In genomic region chr15:103295851-103296250, GRCm38 (mm10) we compare ENCODE assay signal across 8 mouse cellular contexts. TPM values are rescaled to one million over a fixed set of nuclear protein-coding genes. Genes with fewer than 3 reads are reported as not detected.
DNase-seq lines count a peak whose midpoint lies in the region; ATAC-seq and TF ChIP-seq lines count a peak whose summit lies in the region.
"Had no signal": no experiment of that assay in that cellular context is flagged by ENCODE, and none has a peak within 500 bp of the region (broad histone marks: within the 10 kb centered on the region; RNA-seq: fewer than 3 reads in every experiment).

No protein-coding gene starts in this region.

- H3K27me3 ChIP-seq in stomach, embryonic 14.5 days (ENCODE audit: control insufficient read depth, insufficient read depth, low read length): no peaks in the 10 kb centered on the region
- no peaks in the 10 kb centered on the region for H3K27me3 ChIP-seq in stomach, postnatal 0 days (ENCODE audit: control insufficient read depth, insufficient read depth, low read length)
- no peaks in the 10 kb centered on the region for H3K27me3 ChIP-seq in embryonic facial prominence, embryonic 12.5 days
- H3K27me3 ChIP-seq in limb, embryonic 10.5 days (ENCODE audit: low read depth, poor library complexity, severe bottlenecking): no peaks in the 10 kb centered on the region
- no peaks in the 10 kb centered on the region for H3K27me3 ChIP-seq in neural tube, embryonic 15.5 days (replicated peaks)

- WGBS in stomach, embryonic 14.5 days: 16% methylated on average over 5 of the region's 5 CpGs
- WGBS in stomach, postnatal 0 days: 27% methylated on average over 5 of the region's 5 CpGs
- WGBS in embryonic facial prominence, embryonic 12.5 days: 1% methylated on average over 5 of the region's 5 CpGs
- WGBS in limb, embryonic 10.5 days: 0% methylated on average over 5 of the region's 5 CpGs
- 12% methylated on average over 5 of the region's 5 CpGs for WGBS in neural tube, embryonic 15.5 days

- no peak for TF ChIP-seq EP300 in stomach, postnatal 0 days (optimal IDR thresholded peaks at IDR 0.05)

- H3K27ac ChIP-seq in stomach, embryonic 14.5 days (ENCODE audit: low read length): 0 out of 2 replicates have a peak overlapping the region, but pooled peaks have one; percentile 1
- no peak overlapping the region for H3K27ac ChIP-seq in stomach, postnatal 0 days (replicated peaks)
- H3K27ac ChIP-seq in embryonic facial prominence, embryonic 12.5 days: peak overlapping the region; percentile 85
- H3K27ac ChIP-seq in limb, embryonic 10.5 days: peak overlapping the region; percentile 94
- H3K27ac ChIP-seq in neural tube, embryonic 15.5 days (replicated peaks): peak overlapping the region; percentile 99

- H3K9ac ChIP-seq in stomach, embryonic 14.5 days (replicated peaks; ENCODE audit: low read depth, low read length): no peak overlapping the region
- no peak overlapping the region for H3K9ac ChIP-seq in stomach, postnatal 0 days (ENCODE audit: low read length)
- no peak overlapping the region for H3K9ac ChIP-seq in embryonic facial prominence, embryonic 12.5 days
- H3K9ac ChIP-seq in neural tube, embryonic 15.5 days (replicated peaks): no peak overlapping the region

- peaks cover 49% of the 10 kb centered on the region for H3K36me3 ChIP-seq in stomach, embryonic 14.5 days (ENCODE audit: control insufficient read depth, insufficient read depth, low read length)
- peaks cover 9% of the 10 kb centered on the region for H3K36me3 ChIP-seq in stomach, postnatal 0 days (ENCODE audit: control insufficient read depth, insufficient read depth, low read length)
- peaks cover 36% of the 10 kb centered on the region for H3K36me3 ChIP-seq in embryonic facial prominence, embryonic 12.5 days
- peaks cover 60% of the 10 kb centered on the region for H3K36me3 ChIP-seq in limb, embryonic 10.5 days
- peaks cover 24% of the 10 kb centered on the region for H3K36me3 ChIP-seq in neural tube, embryonic 15.5 days

- no peak for ATAC-seq in stomach, embryonic 14.5 days (ENCODE audit: insufficient number of reproducible peaks, insufficient read depth, low FRiP score, low read depth)
- no peak for ATAC-seq in stomach, postnatal 0 days (ENCODE audit: low FRiP score, low TSS enrichment)
- ATAC-seq in embryonic facial prominence, embryonic 12.5 days (ENCODE audit: insufficient number of reproducible peaks, insufficient read depth, low FRiP score, low TSS enrichment): no peak
- no peak for ATAC-seq in neural tube, embryonic 15.5 days (ENCODE audit: low FRiP score)

- TF ChIP-seq CTCF in stomach, postnatal 0 days (IDR thresholded peaks at IDR 0.05; ENCODE audit: low read depth): no peak

- H3K4me2 ChIP-seq in stomach, embryonic 14.5 days (replicated peaks; ENCODE audit: low read depth, low read length): no peak overlapping the region
- H3K4me2 ChIP-seq in stomach, postnatal 0 days (replicated peaks; ENCODE audit: low read depth): no peak overlapping the region
- H3K4me2 ChIP-seq in embryonic facial prominence, embryonic 12.5 days (replicated peaks): 0 out of 2 replicates have a peak overlapping the region, but pooled peaks have one; percentile 2
- H3K4me2 ChIP-seq in neural tube, embryonic 15.5 days: no peak overlapping the region

- peaks cover 26% of the 10 kb centered on the region for H3K4me1 ChIP-seq in stomach, embryonic 14.5 days (ENCODE audit: control insufficient read depth, insufficient read depth, low read length)
- H3K4me1 ChIP-seq in stomach, postnatal 0 days (replicated peaks; ENCODE audit: control insufficient read depth, insufficient read depth): peaks cover 3% of the 10 kb centered on the region; the same call in 1 of the 2 replicates
- H3K4me1 ChIP-seq in embryonic facial prominence, embryonic 12.5 days: peaks cover 57% of the 10 kb centered on the region
- peaks cover 70% of the 10 kb centered on the region for H3K4me1 ChIP-seq in limb, embryonic 10.5 days
- H3K4me1 ChIP-seq in neural tube, embryonic 15.5 days: peaks cover 62% of the 10 kb centered on the region

- no peak for DNase-seq in stomach, postnatal 0 days (ENCODE audit: low spot score)
- peak; percentile 72 for DNase-seq in limb, embryonic 10.5 days (ENCODE audit: low spot score)
- DNase-seq in gastrocnemius, postnatal 25 days: no peak
- no peak for DNase-seq in frontal cortex, postnatal 14 days (ENCODE audit: low spot score in 2 of 2)
- DNase-seq: cerebellum, adult 11 months had no signal

- H3K4me3 ChIP-seq in stomach, embryonic 14.5 days (ENCODE audit: low read depth, low read length): no peak overlapping the region
- H3K4me3 ChIP-seq in stomach, postnatal 0 days (ENCODE audit: low read depth, low read length): no peak overlapping the region
- no peak overlapping the region for H3K4me3 ChIP-seq in embryonic facial prominence, embryonic 12.5 days
- H3K4me3 ChIP-seq in limb, embryonic 10.5 days: peak overlapping the region; percentile 26
- no peak overlapping the region for H3K4me3 ChIP-seq in neural tube, embryonic 15.5 days (replicated peaks)

- no peaks in the 10 kb centered on the region for H3K9me3 ChIP-seq in stomach, embryonic 14.5 days (ENCODE audit: control insufficient read depth, low read depth, low read length)
- no peaks in the 10 kb centered on the region for H3K9me3 ChIP-seq in stomach, postnatal 0 days (ENCODE audit: control insufficient read depth, low read length)
- peaks cover 3% of the 10 kb centered on the region; the same call in 1 of the 2 replicates for H3K9me3 ChIP-seq in embryonic facial prominence, embryonic 12.5 days
- H3K9me3 ChIP-seq in limb, embryonic 10.5 days (replicated peaks): no peaks in the 10 kb centered on the region
- no peaks in the 10 kb centered on the region for H3K9me3 ChIP-seq in neural tube, embryonic 15.5 days (replicated peaks)

RNA-seq across cellular contexts. Expression of gene Gpr84, which starts 14.6 kb away (rescaled TPM):
- polyA plus RNA-seq in stomach, embryonic 14.5 days (2014; fragmentation: Nextera tagmentation; extraction: Ambion mirVana): 0.24 and 0.46 TPM in 2 replicates
- 0.30 and 0.46 TPM in 2 replicates for polyA plus RNA-seq in stomach, postnatal 0 days (2015; fragmentation: Nextera tagmentation; extraction: Ambion mirVana)
- polyA plus RNA-seq in embryonic facial prominence, embryonic 12.5 days (2016; fragmentation: Nextera tagmentation; extraction: Ambion mirVana): 0.47 and 0.67 TPM in 2 replicates
- polyA plus RNA-seq in limb, embryonic 10.5 days (2016; fragmentation: Nextera tagmentation; extraction: Ambion mirVana): 0.28 and 0.30 TPM in 2 replicates
- 0.33 and 0.60 TPM in 2 replicates for polyA plus RNA-seq in neural tube, embryonic 15.5 days (2015; fragmentation: Nextera tagmentation; extraction: Ambion mirVana)
- total RNA-seq in gastrocnemius, postnatal 25 days (2021): not detected

RNA-seq across cellular contexts. Expression of gene Copz1, which starts 23.3 kb away (rescaled TPM):
- 281 and 289 TPM in 2 replicates for polyA plus RNA-seq in stomach, embryonic 14.5 days (2014; fragmentation: Nextera tagmentation; extraction: Ambion mirVana)
- 159 and 168 TPM in 2 replicates for polyA plus RNA-seq in stomach, postnatal 0 days (2015; fragmentation: Nextera tagmentation; extraction: Ambion mirVana)
- polyA plus RNA-seq in embryonic facial prominence, embryonic 12.5 days (2016; fragmentation: Nextera tagmentation; extraction: Ambion mirVana): 257 and 268 TPM in 2 replicates
- polyA plus RNA-seq in limb, embryonic 10.5 days (2016; fragmentation: Nextera tagmentation; extraction: Ambion mirVana): 305 and 309 TPM in 2 replicates
- polyA plus RNA-seq in neural tube, embryonic 15.5 days (2015; fragmentation: Nextera tagmentation; extraction: Ambion mirVana): 190 and 207 TPM in 2 replicates
- total RNA-seq in gastrocnemius, postnatal 25 days (2021): 10 to 100 TPM; 31.4 to 32.3 TPM

RNA-seq across cellular contexts. Expression of gene Nfe2, which starts 37.6 kb away (rescaled TPM):
- polyA plus RNA-seq in stomach, embryonic 14.5 days (2014; fragmentation: Nextera tagmentation; extraction: Ambion mirVana): 1.9 and 2.0 TPM in 2 replicates
- 0.50 and 0.70 TPM in 2 replicates for polyA plus RNA-seq in stomach, postnatal 0 days (2015; fragmentation: Nextera tagmentation; extraction: Ambion mirVana)
- polyA plus RNA-seq in embryonic facial prominence, embryonic 12.5 days (2016; fragmentation: Nextera tagmentation; extraction: Ambion mirVana): 4.9 and 5.2 TPM in 2 replicates
- polyA plus RNA-seq in limb, embryonic 10.5 days (2016; fragmentation: Nextera tagmentation; extraction: Ambion mirVana): 5.9 and 6.1 TPM in 2 replicates
- polyA plus RNA-seq in neural tube, embryonic 15.5 days (2015; fragmentation: Nextera tagmentation; extraction: Ambion mirVana): 0.99 and 4.6 TPM in 2 replicates
- total RNA-seq in gastrocnemius, postnatal 25 days (2021): not detected

RNA-seq across cellular contexts. Expression of gene Zfp385a, which starts 44.0 kb away (rescaled TPM):
- polyA plus RNA-seq in stomach, embryonic 14.5 days (2014; fragmentation: Nextera tagmentation; extraction: Ambion mirVana): 11.1 and 11.7 TPM in 2 replicates
- polyA plus RNA-seq in stomach, postnatal 0 days (2015; fragmentation: Nextera tagmentation; extraction: Ambion mirVana): 6.0 and 7.4 TPM in 2 replicates
- polyA plus RNA-seq in embryonic facial prominence, embryonic 12.5 days (2016; fragmentation: Nextera tagmentation; extraction: Ambion mirVana): 12.6 and 14.5 TPM in 2 replicates
- polyA plus RNA-seq in limb, embryonic 10.5 days (2016; fragmentation: Nextera tagmentation; extraction: Ambion mirVana): 22.1 and 22.8 TPM in 2 replicates
- 18.6 and 19.9 TPM in 2 replicates for polyA plus RNA-seq in neural tube, embryonic 15.5 days (2015; fragmentation: Nextera tagmentation; extraction: Ambion mirVana)
- 10 to 100 TPM; 17.0 to 77.5 TPM for total RNA-seq in gastrocnemius, postnatal 25 days (2021)

RNA-seq across cellular contexts. Expression of gene Hnrnpa1, which starts 55.6 kb away (rescaled TPM):
- polyA plus RNA-seq in stomach, embryonic 14.5 days (2014; fragmentation: Nextera tagmentation; extraction: Ambion mirVana): 852 and 906 TPM in 2 replicates
- 236 and 251 TPM in 2 replicates for polyA plus RNA-seq in stomach, postnatal 0 days (2015; fragmentation: Nextera tagmentation; extraction: Ambion mirVana)
- polyA plus RNA-seq in embryonic facial prominence, embryonic 12.5 days (2016; fragmentation: Nextera tagmentation; extraction: Ambion mirVana): 1,204 and 1,244 TPM in 2 replicates
- 1,775 and 1,966 TPM in 2 replicates for polyA plus RNA-seq in limb, embryonic 10.5 days (2016; fragmentation: Nextera tagmentation; extraction: Ambion mirVana)
- polyA plus RNA-seq in neural tube, embryonic 15.5 days (2015; fragmentation: Nextera tagmentation; extraction: Ambion mirVana): 582 and 600 TPM in 2 replicates
- 10 to 100 TPM; 82.8 to 89.0 TPM for total RNA-seq in gastrocnemius, postnatal 25 days (2021)
